Mouse (Mus musculus): ENCODE measurements around the gene BC049715.

DNA sequence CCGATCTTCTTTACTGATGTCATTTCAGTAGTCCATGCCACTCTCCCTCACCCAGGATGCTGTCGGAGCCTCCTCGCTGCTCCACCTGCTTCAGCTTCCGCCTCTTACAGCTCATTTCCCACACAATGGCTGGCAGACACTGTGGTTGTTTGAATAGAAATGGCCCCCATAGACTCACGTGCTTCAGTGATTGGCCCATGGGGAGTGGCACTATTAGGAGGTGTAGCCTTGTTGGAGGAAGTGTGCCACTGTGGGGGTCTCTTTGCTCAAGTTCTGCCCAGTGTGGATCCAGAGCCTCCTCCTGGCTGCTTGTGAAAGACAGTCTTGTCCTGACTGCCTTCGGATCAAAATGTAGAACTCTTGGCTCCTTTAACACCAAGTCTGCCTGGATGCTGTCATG lies 31.6 kb upstream of the BC049715 start:
- TF ChIP-seq CTCF (conservative IDR thresholded peaks at IDR 0.05; ENCODE audit: insufficient read depth, insufficient read length, low read depth, low read length) (no peak), POLR2A (IDR thresholded peaks at IDR 0.05; ENCODE audit: low read depth, low read length) (no peak)
